Mouse (Mus musculus) heart, postnatal 4 days (tissue): Measurements from ENCODE around the gene Tet2. TPM values are rescaled to one million over a fixed set of nuclear protein-coding genes. Genes with fewer than 3 reads are reported as not detected.
"Not testable (repeated sequence)": the region's sequence is repeated elsewhere in the genome, so short reads cannot be mapped to it uniquely, and the experiment has no call there.

Source experiments
- DNase-seq: peaks from one replicate; pipeline ENCODE4 v3.0.0; 2021
- total RNA-seq, 2 experiments: library from RNA; stranded (reverse); gene quantifications; 2 replicates each; pipeline ENCODE4 v1.2.3; 2021

Gene Tet2
- total RNA-seq, 2 experiments from 2014 or later = 41.7 to 48.3 TPM

DNA sequence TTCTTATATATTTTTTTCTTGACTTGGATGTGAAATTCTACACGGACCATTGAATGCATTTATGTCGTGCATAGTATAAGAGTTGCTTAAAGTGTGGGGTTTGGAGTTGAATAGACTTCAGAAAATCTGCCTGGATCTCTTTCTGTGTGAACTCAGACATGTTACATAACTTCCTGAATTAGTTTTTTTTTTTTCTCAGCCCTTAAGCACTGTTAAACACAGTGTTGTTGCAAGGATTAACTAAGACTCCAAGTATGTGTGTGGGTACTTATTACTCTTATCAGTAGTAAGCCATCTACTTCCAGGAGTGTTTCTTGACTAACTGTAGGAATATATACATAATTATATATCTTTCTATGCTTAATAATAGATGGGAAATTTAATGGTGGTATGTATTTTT lies 3.7 kb upstream of the Tet2 start:
- DNase-seq = no peak

- no peak for DNase-seq
These were observed 1.9 kb upstream of the Tet2 start for GRCm38 (mm10) chr3:133546790-133547189.

DNA sequence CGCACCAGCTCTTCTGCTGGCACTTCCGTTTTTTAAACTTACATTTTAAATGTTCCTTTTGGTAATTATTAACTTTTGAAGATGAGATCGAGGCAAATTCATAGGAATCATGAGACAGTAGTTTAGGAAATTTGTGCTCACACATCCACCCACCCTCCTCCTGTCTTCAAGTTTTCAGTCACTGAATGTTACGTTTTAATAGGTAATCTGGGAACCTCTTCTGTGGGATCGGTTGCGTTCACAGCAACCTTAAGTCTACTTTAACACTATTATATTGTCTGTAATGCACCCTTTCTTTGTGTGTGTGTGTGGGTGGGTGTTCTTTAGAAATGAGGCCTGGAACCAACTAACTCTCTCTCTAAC lies 346 bp upstream of the Tet2 start:
- DNase-seq = no peak

DNA sequence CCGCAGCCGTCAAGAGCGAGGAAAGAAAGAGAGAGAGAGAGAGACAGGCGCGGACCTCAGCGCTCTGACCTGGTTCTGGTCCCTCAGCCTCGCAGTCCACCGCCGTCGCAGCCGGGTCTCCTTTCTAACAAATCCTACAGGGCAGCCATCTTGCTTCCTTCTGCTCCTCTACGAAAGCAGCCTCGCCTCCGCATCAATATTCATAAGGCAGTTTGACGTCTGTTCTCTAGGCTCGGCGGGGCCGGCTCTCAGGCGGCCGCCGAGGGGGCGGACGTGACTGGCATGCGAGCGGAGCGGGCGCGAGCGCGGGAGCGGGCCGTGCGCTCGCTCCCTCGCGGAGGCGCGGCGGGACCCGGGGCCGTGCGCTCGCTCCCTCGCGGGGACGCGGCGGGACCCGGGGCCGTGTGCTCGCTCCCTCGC lies 798 bp downstream of the Tet2 start:
- peak; percentile 86 for DNase-seq

- DNase-seq = peak; percentile 61
These were observed 1.6 kb downstream of the Tet2 start for GRCm38 (mm10) chr3:133543101-133544020.

DNA sequence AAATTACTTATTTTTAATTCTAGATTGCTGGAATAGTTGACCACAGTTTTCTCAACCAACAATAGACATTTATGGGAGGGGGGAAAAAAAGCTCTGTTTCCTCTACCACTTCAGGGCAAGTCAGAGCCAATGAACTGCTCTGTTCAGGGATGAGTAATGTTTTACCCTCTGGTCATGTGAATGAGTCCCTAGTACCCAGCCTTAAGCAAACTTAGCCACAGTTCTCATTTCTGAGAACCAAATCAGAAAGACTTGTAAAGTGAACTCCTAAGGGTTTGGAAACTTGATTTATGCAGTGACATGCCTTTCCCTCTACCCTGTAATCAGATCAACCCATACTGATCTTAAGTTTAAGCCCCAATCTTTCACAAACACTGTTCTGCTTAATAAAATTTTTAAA lies 2.9 kb downstream of the Tet2 start:
- DNase-seq = no peak

- no peak for DNase-seq
These were observed 3.9 kb downstream of the Tet2 start for GRCm38 (mm10) chr3:133541000-133541399.

GRCm38 (mm10) chr3:133539991-133540390 lies 4.9 kb downstream of the Tet2 start:
- peak; percentile 29 for DNase-seq

DNA sequence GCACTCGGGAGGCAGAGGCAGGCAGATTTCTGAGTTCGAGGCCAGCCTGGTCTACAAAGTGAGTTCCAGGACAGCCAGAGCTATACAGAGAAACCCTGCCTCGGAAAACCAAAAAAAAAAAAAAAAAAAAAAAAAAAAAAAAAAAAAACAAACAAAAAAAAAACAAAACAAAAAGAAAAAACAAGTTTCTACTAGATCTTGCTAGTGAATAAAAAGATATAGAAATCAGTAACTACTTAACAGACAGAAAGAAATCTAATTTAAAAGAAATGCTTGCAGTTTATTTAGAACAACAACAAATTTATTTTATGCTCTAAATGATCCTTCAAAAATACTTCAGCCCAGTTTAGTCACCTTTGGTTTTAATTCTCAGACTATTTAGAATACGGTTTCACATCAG lies 6.4 kb downstream of the Tet2 start:
- not testable (repeated sequence) for DNase-seq

- no peak for DNase-seq
These were observed 9.3 kb downstream of the Tet2 start for GRCm38 (mm10) chr3:133535644-133536043.

GRCm38 (mm10) chr3:133534066-133534465 lies 10.9 kb downstream of the Tet2 start:
- DNase-seq = no peak

GRCm38 (mm10) chr3:133533272-133533995 lies 11.5 kb downstream of the Tet2 start:
- no peak for DNase-seq

GRCm38 (mm10) chr3:133532806-133533205 lies 12.1 kb downstream of the Tet2 start:
- no peak for DNase-seq

DNA sequence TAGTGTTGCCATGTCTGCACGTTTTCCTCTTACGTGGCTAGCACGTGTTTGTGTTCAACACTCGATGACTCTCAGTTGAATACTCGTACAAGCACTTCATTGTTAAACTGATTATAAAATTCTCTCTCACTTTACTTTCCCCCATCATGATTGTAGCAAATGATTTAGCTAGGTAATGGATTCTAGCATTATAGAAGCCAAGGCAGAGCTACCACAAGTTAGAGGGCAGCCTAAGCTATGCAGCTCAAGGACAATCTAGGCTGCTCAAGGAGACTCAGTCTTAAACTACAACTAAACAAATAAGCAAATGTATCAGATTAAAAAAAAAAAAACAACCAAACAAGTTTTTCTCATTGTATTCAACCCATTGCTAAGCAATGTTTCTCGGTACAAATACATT lies 12.7 kb downstream of the Tet2 start:
- no peak for DNase-seq

GRCm38 (mm10) chr3:133531101-133531500 lies 13.8 kb downstream of the Tet2 start:
- DNase-seq = no peak

DNA sequence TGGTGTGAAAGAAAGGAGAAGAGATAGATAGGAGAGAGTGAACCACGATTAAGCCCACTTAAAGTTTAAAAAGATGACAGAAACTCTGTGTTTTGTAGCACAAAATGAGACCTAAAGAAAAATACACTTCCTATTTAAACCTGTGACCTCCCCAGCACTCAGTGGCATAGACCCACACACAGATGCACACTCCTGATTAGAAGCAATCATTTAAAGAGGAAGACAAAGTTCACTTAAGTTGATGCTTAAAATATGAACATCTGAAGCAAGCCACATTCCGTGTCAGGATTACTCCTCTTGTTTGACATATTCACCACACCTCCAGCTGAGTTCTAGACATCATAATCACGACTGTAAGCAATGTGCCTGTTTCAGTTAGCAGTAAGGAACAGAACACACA lies 14.3 kb downstream of the Tet2 start:
- no peak for DNase-seq

GRCm38 (mm10) chr3:133526119-133526723 lies 18.7 kb downstream of the Tet2 start:
- no peak for DNase-seq

GRCm38 (mm10) chr3:133525578-133525977 lies 19.4 kb downstream of the Tet2 start:
- no peak for DNase-seq

GRCm38 (mm10) chr3:133524341-133525050 lies 20.4 kb downstream of the Tet2 start:
- DNase-seq = no peak

DNA sequence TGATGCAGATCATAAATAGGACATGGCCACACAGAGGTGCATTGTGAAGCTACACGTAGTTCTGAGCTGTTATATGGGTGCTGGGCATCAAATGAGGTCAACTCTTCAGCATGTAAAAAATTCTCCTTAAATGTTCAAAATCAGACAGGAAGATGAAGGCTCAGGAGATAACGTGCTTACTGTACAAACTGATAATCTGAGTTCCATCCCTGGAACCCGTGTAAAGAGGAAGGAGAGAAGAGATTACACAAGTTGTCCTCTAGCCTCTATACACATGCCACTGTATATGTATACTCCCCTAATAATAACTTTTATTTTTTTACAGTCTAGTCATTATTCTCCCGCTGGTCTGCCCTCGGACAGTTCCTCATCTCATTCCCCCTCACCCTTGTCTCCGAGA lies 21.7 kb downstream of the Tet2 start:
- DNase-seq = no peak

GRCm38 (mm10) chr3:133522289-133522688 lies 22.6 kb downstream of the Tet2 start:
- no peak for DNase-seq

- DNase-seq = no peak
These were observed 26.1 kb downstream of the Tet2 start for GRCm38 (mm10) chr3:133518801-133519200.

DNA sequence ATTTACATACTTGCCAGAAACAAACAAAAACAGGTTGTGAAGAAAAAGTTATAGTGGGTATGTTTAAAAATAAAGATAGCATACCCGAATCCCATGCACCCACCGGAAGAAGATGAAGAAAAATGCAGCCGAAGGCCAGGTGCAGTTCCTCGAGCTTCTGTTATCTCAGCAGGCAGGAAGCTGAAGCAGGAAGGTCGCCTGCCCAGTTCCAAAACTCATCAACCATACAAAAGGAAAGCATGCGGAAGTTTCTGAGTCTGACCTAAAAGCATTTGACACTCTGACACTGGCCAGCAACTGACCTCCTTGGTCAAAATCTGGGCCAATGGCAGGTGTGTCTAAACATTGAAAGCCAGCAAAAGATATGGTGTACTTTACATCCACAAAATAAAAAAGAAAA lies 26.8 kb downstream of the Tet2 start:
- no peak for DNase-seq
